Comparison of ENCODE assay signal across 9 mouse cellular contexts in genomic region chr12:8454487-8454886, GRCm38 (mm10). TPM values are rescaled to one million over a fixed set of nuclear protein-coding genes. Genes with fewer than 3 reads are reported as not detected.
DNase-seq lines count a peak whose midpoint lies in the region; ATAC-seq lines count a peak whose summit lies in the region.
"Had no signal": no experiment of that assay in that cellular context is flagged by ENCODE, and none has a peak within 500 bp of the region (broad histone marks: within the 10 kb centered on the region; RNA-seq: fewer than 3 reads in every experiment).

No protein-coding gene starts in this region.

- H3K9ac ChIP-seq in stomach, embryonic 16.5 days (ENCODE audit: low read length) = no peak overlapping the region
- H3K9ac ChIP-seq: embryonic facial prominence, embryonic 12.5 days had no signal

- H3K27me3 ChIP-seq in stomach, embryonic 16.5 days (ENCODE audit: control insufficient read depth, insufficient read depth, low read length) = no peaks in the 10 kb centered on the region
- H3K27me3 ChIP-seq: embryonic facial prominence, embryonic 12.5 days had no signal

- no peaks in the 10 kb centered on the region for H3K36me3 ChIP-seq in stomach, embryonic 16.5 days (ENCODE audit: control insufficient read depth, insufficient read depth, low read length)
- H3K36me3 ChIP-seq: embryonic facial prominence, embryonic 12.5 days had no signal

- peaks cover 32% of the 10 kb centered on the region for H3K4me1 ChIP-seq in stomach, embryonic 16.5 days (ENCODE audit: control insufficient read depth, insufficient read depth, low read length)

- 54% methylated on average over 3 of the region's 3 CpGs for WGBS in stomach, embryonic 16.5 days

- H3K27ac ChIP-seq in stomach, embryonic 16.5 days (ENCODE audit: low read length) = peak overlapping the region; percentile 18; the same call in 1 of the 2 replicates
- H3K27ac ChIP-seq: embryonic facial prominence, embryonic 12.5 days had no signal

- H3K4me2 ChIP-seq in stomach, embryonic 16.5 days (ENCODE audit: low read depth, low read length) = no peak overlapping the region
- H3K4me2 ChIP-seq: embryonic facial prominence, embryonic 12.5 days had no signal

- DNase-seq in frontal cortex, postnatal 14 days (ENCODE audit: low spot score in 2 of 2) = no peak
- DNase-seq in right cerebral cortex, adult 18-20 months = peak; percentile 79
- no peak for DNase-seq in right cerebral cortex, postnatal 25 days
- DNase-seq in layer of hippocampus, adult 9-11 months = peak; percentile 91
- DNase-seq in thymus, postnatal 36 days = no peak
- DNase-seq in MN1 (ENCODE audit: low spot score) = no peak

- no peak overlapping the region for H3K4me3 ChIP-seq in stomach, embryonic 16.5 days (replicated peaks; ENCODE audit: low read length)
- H3K4me3 ChIP-seq: embryonic facial prominence, embryonic 12.5 days had no signal

- peak; percentile 26 for ATAC-seq in frontal cortex, adult (ENCODE audit: low TSS enrichment)
- ATAC-seq in stomach, embryonic 16.5 days (ENCODE audit: insufficient read depth, low FRiP score) = peak; percentile 31; the same call in 1 of the 2 replicates

- no peaks in the 10 kb centered on the region for H3K9me3 ChIP-seq in stomach, embryonic 16.5 days (replicated peaks; ENCODE audit: control insufficient read depth, low read length)
- H3K9me3 ChIP-seq: embryonic facial prominence, embryonic 12.5 days had no signal

RNA-seq across cellular contexts. Expression of gene Rhob, which starts 45.3 kb away (rescaled TPM):
- polyA plus RNA-seq in stomach, embryonic 16.5 days (2015; fragmentation: Nextera tagmentation; extraction: Ambion mirVana) = 32.0 and 34.3 TPM in 2 replicates

Comparison
In these comparisons a context has a peak if more than half of its experiments do, and no peak if none do; other contexts are left out.
1. DNase-seq: peak in right cerebral cortex, adult 18-20 months (single experiment) and layer of hippocampus, adult 9-11 months (single experiment); none in frontal cortex, postnatal 14 days (0 of 2), right cerebral cortex, postnatal 25 days (single experiment), thymus, postnatal 36 days (0 of 2) and MN1 (single experiment).